Mouse (Mus musculus) heart, embryonic 14.5 days (tissue): ENCODE results near the gene Meaf6. TPM values are rescaled to one million over a fixed set of nuclear protein-coding genes. Genes with fewer than 3 reads are reported as not detected.
A peak's percentile ranks its signal among the peaks of the same experiment; 100 is the strongest.

ENCODE experiments used
- ATAC-seq: fragments of 200-750 bp; cut with Nextera tagmentation; 2 replicates; pipeline ENCODE4 v1.8.0; 2017; ENCODE audit warnings: low read depth, moderate TSS enrichment; ENCODE audit not compliant: insufficient number of reproducible peaks, insufficient read depth, low FRiP score
- H3K27ac ChIP-seq, 2 experiments: fragments of 200-500 bp in 1 of 2; fragments of 300-500 bp in 1 of 2; sonication (generic) in 1 of 2; replicated peaks in 1 of 2; 2 replicates each; pipeline ENCODE4 v1.5.1; 2012 to 2014; ENCODE audit warnings: low read depth in 2 of 2, low read length in 2 of 2, control low read depth in 1 of 2, mild to moderate bottlenecking in 1 of 2, mixed read lengths in 1 of 2; ENCODE audit not compliant: control insufficient read depth in 1 of 2, insufficient read depth in 1 of 2
- H3K27me3 ChIP-seq: fragments of 300-500 bp; sonication (generic); 2 replicates; pipeline ENCODE4 v1.6.1; 2014; ENCODE audit warnings: mild to moderate bottlenecking, low read length, control low read depth; ENCODE audit not compliant: control insufficient read depth, insufficient read depth
- H3K36me3 ChIP-seq: fragments of 300-500 bp; sonication (generic); 2 replicates; pipeline ENCODE4 v1.6.1; 2014; ENCODE audit warnings: mild to moderate bottlenecking, control low read depth, low read length, mixed read lengths; ENCODE audit not compliant: control insufficient read depth, insufficient read depth
- H3K4me1 ChIP-seq, 2 experiments: fragments of 200-500 bp in 1 of 2; fragments of 300-500 bp in 1 of 2; sonication (generic) in 1 of 2; 2 replicates each; pipeline ENCODE4 v1.6.1; 2012 to 2014; ENCODE audit warnings: low read length in 2 of 2, control low read depth in 1 of 2, mixed read lengths in 1 of 2; ENCODE audit not compliant: control insufficient read depth in 2 of 2, insufficient read depth in 2 of 2
- H3K4me2 ChIP-seq: fragments of 300-500 bp; sonication (generic); 2 replicates; pipeline ENCODE4 v1.6.1; 2014; ENCODE audit warnings: mild to moderate bottlenecking, low read length
- H3K4me3 ChIP-seq, 2 experiments: fragments of 200-500 bp in 1 of 2; fragments of 300-500 bp in 1 of 2; sonication (generic) in 1 of 2; 2 replicates each; pipeline ENCODE4 v1.5.1; 2012 to 2014; ENCODE audit warnings: low read length in 2 of 2, mild to moderate bottlenecking in 2 of 2, control low read depth in 1 of 2, low read depth in 1 of 2, moderate library complexity in 1 of 2; ENCODE audit not compliant: control insufficient read depth in 1 of 2, insufficient read depth in 1 of 2
- H3K9ac ChIP-seq: fragments of 300-500 bp; sonication (generic); 2 replicates; pipeline ENCODE4 v1.6.1; 2014; ENCODE audit warnings: mild to moderate bottlenecking, low read length
- H3K9me3 ChIP-seq: fragments of 300-500 bp; sonication (generic); 2 replicates; pipeline ENCODE4 v1.6.1; 2016; ENCODE audit warnings: low read length, control low read depth; ENCODE audit not compliant: control insufficient read depth
- WGBS: fragments of 180-500 bp; shearing (Covaris S2); extraction: QIAGEN DNeasy Blood & Tissue Kit; methylation state at CpG from one replicate; pipeline ENCODE4 v1.1.7; 2014; 5-methylcytosine and 5-hydroxymethylcytosine counted together
- polyA plus RNA-seq: library from polyadenylated mRNA; unstranded; fragments of >200 nt; fragmentation: Nextera tagmentation; extraction: Ambion mirVana; gene quantifications from 2 replicates; pipeline ENCODE4 v1.2.1, GENCODE M21; 2014

Meaf6 gene
- polyA plus RNA-seq, 1 experiment from 2014 or later, result 43.8 TPM

DNA sequence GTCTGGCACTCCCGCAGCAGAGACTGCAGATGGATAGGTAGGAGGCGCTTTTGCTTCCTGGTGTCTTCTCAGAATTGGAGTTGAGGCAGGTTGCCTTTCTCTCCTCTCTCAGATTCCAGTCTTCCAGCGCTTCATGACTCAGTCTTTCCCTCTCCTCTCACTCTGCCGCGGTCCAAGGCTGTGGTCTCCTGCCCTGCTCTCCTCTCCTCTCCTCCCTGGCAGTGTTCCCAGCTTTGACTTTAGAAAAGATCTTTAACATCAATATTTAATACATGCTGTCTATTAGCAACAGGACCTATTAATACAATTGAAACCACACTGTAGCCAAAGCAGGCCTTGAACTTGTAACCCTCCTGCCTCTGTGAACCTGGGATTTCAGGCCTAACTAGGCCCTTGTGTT is 11.1 kb downstream of the Meaf6 start:
- no peak for ATAC-seq
- H3K4me1 ChIP-seq, result no peaks in the 10 kb centered on the region
- H3K9ac ChIP-seq, result no peak overlapping the region
- peaks cover 25% of the 10 kb centered on the region for H3K36me3 ChIP-seq
- no peak overlapping the region for H3K27ac ChIP-seq
- 85% methylated on average over 5 of the region's 5 CpGs for WGBS
- H3K4me2 ChIP-seq, result no peak overlapping the region
- no peaks in the 10 kb centered on the region for H3K9me3 ChIP-seq
- no peaks in the 10 kb centered on the region for H3K27me3 ChIP-seq
- no peak overlapping the region for H3K4me3 ChIP-seq

DNA sequence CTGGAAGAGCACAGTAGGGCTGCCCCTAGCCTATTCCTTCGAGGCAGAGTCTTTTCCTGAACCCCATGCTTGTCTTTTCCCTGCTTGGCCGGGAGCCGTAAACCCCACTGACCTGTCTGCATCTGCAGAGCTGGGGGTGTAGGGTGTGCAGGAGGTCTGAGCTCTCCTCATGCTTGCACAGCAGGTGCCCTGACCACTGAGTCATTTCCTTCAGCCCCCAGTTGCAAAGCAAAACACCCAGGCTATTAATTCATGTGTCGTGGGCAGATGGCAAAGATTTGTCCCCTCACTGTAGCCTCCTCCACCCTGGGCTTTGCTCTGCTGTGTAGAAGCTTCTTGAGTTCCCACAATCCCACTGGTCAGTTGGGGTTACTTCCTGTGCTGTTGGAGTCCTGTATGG is 12.5 kb downstream of the Meaf6 start:
- WGBS, result 80% methylated on average over 4 of the region's 4 CpGs
- H3K27me3 ChIP-seq, result no peaks in the 10 kb centered on the region
- no peaks in the 10 kb centered on the region for H3K9me3 ChIP-seq
- no peak overlapping the region for H3K4me2 ChIP-seq
- H3K4me3 ChIP-seq, result no peak overlapping the region
- no peak overlapping the region for H3K27ac ChIP-seq
- H3K9ac ChIP-seq, result no peak overlapping the region
- H3K36me3 ChIP-seq, result peaks cover 17% of the 10 kb centered on the region; the same call in 1 of the 2 replicates
- ATAC-seq, result no peak
- H3K4me1 ChIP-seq, result no peaks in the 10 kb centered on the region

DNA sequence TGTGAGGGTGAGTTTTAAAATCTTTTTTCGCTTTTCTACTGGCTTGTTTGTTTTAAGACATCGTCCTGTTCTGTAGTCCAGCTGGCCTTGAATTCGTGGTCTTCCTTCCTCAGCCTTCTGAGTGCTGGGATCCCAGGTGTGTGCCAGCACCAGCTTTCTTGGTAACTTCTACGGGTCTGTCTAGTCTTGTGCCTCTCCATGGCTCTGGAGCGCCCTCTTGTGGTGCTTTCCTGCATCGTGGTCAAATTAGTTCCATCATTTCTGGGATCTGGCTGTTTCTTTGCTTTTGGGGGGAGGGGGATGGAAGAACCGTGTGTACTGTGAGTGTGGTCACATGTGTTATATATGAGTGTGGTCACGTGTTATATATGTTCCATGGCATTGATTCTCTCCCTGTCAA is 14.5 kb downstream of the Meaf6 start:
- Histone ChIP-seq H3K4me2 (no peak overlapping the region), H3K36me3 (peaks cover 26% of the 10 kb centered on the region), H3K27me3 (no peaks in the 10 kb centered on the region), H3K4me3 (no peak overlapping the region), H3K27ac (no peak overlapping the region), H3K4me1 (no peaks in the 10 kb centered on the region), H3K9ac (no peak overlapping the region), H3K9me3 (no peaks in the 10 kb centered on the region)
- 9% methylated on average over 8 of the region's 8 CpGs for WGBS
- no peak for ATAC-seq

DNA sequence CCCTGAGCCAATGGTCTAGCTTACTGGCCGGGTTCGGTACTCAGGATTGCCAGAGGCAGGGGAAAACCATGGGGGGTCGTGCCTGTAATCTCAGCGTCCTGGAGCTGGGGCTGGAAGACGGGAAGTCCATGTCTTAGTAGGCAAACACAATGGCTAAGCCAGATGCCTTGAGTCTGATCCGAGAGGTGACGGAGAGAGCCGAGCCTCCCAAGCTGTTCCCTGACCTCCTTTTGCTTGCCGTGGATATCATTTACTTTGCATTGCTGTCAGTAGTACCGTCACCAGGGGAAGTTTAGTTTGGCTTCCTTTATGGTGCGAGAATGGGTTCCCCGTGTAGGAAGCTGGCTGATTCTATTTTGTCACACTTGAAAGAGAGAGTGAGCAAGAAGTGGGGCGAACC is 16.4 kb downstream of the Meaf6 start:
- 69% methylated on average over 13 of the region's 13 CpGs for WGBS
- Histone ChIP-seq H3K9me3 (no peaks in the 10 kb centered on the region), H3K4me3 (no peak overlapping the region), H3K36me3 (peaks cover 34% of the 10 kb centered on the region), H3K4me2 (no peak overlapping the region), H3K27me3 (no peaks in the 10 kb centered on the region), H3K27ac (no peak overlapping the region), H3K9ac (no peak overlapping the region), H3K4me1 (peaks cover 0 to 9% of the 10 kb centered on the region in 2 experiments; a peak in 2 of 4 replicates)
- no peak for ATAC-seq

DNA sequence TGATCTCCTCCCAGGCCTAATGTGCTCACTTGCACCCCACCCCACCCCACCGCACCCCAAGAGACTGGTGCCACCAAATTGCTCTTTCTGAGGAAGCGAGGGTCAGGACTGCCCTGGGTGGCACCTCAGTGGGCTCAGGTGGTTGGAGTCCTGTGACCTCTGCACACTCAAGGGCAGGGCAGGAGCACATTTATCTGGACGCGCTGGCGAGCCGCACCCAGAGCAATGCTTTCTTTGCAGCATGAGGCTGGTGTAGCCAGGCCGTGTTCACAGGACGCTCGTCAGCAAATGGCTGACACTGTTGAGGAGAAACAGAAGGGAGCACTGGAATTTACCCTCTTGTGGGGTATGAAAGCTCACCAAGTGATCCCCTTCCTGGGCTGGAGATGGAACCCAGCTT is 20.4 kb downstream of the Meaf6 start:
- WGBS, result 54% methylated on average over 9 of the region's 9 CpGs
- Histone ChIP-seq H3K9me3 (no peaks in the 10 kb centered on the region), H3K27me3 (no peaks in the 10 kb centered on the region), H3K36me3 (peaks cover 53% of the 10 kb centered on the region), H3K4me1 (peaks cover 0 to 9% of the 10 kb centered on the region in 2 experiments; a peak in 2 of 4 replicates), H3K4me2 (no peak overlapping the region), H3K4me3 (no peak overlapping the region), H3K9ac (peak overlapping the region; percentile 21; the same call in 1 of the 2 replicates), H3K27ac (peak overlapping the region; percentile 33 to 50; a peak in 1 of 4 replicates)
- peak; percentile 37; the same call in 1 of the 2 replicates for ATAC-seq

DNA sequence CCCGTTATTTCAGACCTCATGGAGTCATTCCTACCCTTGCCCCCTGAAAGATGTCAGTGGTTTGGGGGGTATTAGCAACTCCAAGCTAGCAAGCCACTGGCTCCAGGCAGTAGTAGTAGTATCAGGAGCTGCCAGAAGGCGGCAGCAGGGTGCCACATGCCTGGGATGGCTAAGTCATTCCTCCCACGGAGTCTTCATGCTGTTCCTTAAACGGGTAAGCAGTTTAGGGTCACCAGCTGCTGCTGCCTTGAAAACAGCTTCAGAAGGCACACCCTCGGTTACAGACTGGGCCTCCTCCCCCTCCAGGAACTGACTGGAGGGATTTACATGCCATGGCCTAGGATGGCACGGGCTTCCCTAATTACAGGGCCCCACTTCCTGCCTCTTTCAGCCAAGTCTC is 29.7 kb downstream of the Meaf6 start:
- no peaks in the 10 kb centered on the region for H3K27me3 ChIP-seq
- no peaks in the 10 kb centered on the region for H3K9me3 ChIP-seq
- no peak for ATAC-seq
- no peak overlapping the region for H3K4me2 ChIP-seq
- 18% methylated on average over 6 of the region's 6 CpGs for WGBS
- no peak overlapping the region for H3K4me3 ChIP-seq
- H3K36me3 ChIP-seq, result peaks cover 24% of the 10 kb centered on the region
- peaks cover 10% of the 10 kb centered on the region in 2 experiments; a peak in 3 of 4 replicates for H3K4me1 ChIP-seq
- no peak overlapping the region for H3K9ac ChIP-seq
- H3K27ac ChIP-seq, result no peak overlapping the region

DNA sequence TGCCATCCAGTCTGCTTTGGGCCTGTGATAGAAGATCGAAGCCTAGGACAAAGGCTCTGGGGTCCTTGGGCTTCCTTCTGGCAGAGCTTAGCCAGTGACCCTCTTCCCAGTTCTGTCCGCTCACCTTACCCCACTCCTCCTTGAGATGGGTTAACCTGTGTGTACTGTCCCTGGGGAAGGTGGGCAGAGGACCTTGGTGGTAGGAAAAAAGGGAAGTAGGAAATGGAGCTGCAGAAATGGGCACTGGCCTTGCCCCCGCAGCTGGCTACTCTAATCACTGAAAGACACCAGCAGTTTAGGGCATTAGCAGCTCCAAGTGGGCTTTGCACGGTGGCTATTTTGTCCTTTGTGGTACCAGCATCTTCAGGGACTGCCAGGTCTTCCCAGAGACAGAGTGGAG is 30.1 kb downstream of the Meaf6 start:
- Histone ChIP-seq H3K36me3 (peaks cover 24% of the 10 kb centered on the region), H3K4me1 (peaks cover 10% of the 10 kb centered on the region in 2 experiments; a peak in 3 of 4 replicates), H3K9me3 (no peaks in the 10 kb centered on the region), H3K4me3 (no peak overlapping the region), H3K27ac (no peak overlapping the region), H3K4me2 (no peak overlapping the region), H3K9ac (no peak overlapping the region), H3K27me3 (no peaks in the 10 kb centered on the region)
- ATAC-seq, result no peak
- 75% methylated on average over 4 of the region's 4 CpGs for WGBS

DNA sequence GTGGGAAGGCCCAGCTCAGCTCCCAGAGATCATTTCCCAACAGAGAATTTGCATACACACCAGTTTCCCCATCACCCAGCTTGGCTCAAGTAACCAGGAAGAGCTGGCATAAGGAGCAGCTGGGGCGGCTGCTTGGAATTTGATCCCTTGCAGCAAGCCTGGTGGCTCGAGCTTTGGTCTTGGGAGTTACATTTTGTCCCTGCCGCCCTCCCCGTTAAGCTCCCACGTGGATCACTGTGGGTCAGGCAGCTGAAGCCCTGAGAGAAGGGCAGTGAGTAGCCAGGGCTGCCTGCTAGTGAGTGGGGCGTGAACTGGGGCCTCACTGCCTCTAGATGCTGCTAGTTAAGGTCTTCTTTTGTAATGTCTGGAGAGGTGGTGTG is 30.8 kb downstream of the Meaf6 start:
- 46% methylated on average over 6 of the region's 6 CpGs for WGBS
- H3K9ac ChIP-seq, result no peak overlapping the region
- H3K4me3 ChIP-seq, result no peak overlapping the region
- H3K4me2 ChIP-seq, result no peak overlapping the region
- H3K27ac ChIP-seq, result no peak overlapping the region
- peaks cover 25% of the 10 kb centered on the region for H3K36me3 ChIP-seq
- no peaks in the 10 kb centered on the region for H3K9me3 ChIP-seq
- peaks cover 10% of the 10 kb centered on the region in 2 experiments; a peak in 3 of 4 replicates for H3K4me1 ChIP-seq
- no peaks in the 10 kb centered on the region for H3K27me3 ChIP-seq
- no peak for ATAC-seq
